Mouse (Mus musculus) neutrophil, adult 5-6 weeks (primary cell): ENCODE results near the gene Mcrs1. TPM values are rescaled to one million over a fixed set of nuclear protein-coding genes. Genes with fewer than 3 reads are reported as not detected.

Experiments used
- ATAC-seq: fragments of 151-379, 151-347 bp; 2 replicates; pipeline ENCODE4 v1.8.0; 2017; ENCODE audit warnings: mild to moderate bottlenecking, moderate TSS enrichment; ENCODE audit not compliant: insufficient number of reproducible peaks, poor library complexity, low FRiP score, severe bottlenecking; ENCODE audit errors: extremely low read depth
- total RNA-seq: library from RNA; stranded (forward); fragments of 200-1000 nt; gene quantifications from 2 replicates; pipeline ENCODE4 v1.2.3, GENCODE M21; 2017

Gene Mcrs1
- 37.9 and 43.1 TPM in 2 replicates for total RNA-seq

DNA sequence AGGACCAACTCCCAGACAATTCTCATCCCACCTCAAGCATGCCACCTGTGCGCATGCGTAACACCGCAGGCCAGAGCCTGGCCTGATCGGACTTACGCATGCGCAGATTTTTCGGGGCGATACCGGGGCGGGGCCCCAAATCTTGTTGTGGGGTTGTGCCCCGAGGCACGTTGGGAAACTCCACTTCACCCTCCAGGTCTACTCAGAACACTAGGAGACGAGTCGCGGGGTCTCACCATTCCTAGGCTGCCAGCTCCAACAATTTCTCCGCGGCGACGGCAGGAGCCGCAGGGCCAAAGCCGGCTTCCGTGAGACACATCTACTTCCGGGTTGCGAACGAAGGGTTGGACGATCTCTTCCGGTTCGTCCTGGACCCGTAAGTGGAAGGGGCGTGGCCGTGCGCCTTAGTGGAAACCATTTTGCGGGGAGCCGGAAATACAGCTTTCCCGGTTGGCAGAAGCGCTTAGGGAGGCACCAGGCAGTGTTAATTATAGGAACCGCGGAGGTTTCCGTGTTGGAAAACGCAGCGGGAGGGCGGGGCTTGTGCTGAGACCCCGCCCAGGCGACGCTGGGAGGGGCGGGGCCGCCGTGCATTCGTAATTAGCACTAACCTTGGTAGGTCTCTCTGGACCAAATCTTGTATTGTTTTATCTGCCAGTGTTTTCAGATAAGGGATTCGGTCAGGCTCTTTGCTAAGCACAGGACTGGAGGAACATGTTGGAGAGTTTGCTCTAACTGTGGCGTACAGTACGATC lies at the start of gene Mcrs1:
Gene Mcrs1 (minus strand): TSS at position 336 of the 755 bp plus-strand sequence.
- ATAC-seq: peak; percentile 89

- ATAC-seq: no peak
Measured at GRCm38 (mm10) chr15:99296213-99296612, 44.5 kb upstream of the Mcrs1 start.

DNA sequence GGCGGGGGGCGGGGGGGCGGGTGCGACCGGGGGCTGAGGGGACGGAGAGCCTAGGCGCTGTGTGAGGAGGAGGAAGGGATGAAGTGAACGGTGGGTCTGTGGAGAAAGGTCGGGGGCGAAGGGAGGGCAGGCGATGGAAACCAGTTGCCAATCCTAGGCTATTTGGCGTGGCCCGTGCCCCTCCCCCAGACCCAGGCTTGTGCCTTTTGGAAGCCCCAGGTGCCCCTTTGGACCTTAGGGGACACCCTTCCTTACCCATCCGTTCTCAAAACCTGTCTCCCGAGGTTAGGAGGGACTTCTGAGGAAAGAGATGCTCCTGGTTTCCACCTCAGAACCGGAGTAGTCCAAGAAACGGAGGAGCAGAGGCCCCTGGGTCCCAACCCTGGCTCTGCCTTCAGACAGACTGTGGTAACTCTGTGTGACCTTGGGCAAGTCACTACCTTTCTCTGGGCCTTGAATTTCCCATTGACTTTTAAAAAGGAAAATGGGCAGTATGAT lies 43.8 kb upstream of the Mcrs1 start, which contains the start of gene Fam186b:
Gene Fam186b (minus strand): TSS at position 405 of the 498 bp plus-strand sequence.
- ATAC-seq: no peak

- peak; percentile 72 for ATAC-seq
Measured at GRCm38 (mm10) chr15:99294813-99295374, 43.1 kb upstream of the Mcrs1 start, which contains the start of gene Prpf40b. Gene Prpf40b (plus strand): TSS chr15:99295087.

DNA sequence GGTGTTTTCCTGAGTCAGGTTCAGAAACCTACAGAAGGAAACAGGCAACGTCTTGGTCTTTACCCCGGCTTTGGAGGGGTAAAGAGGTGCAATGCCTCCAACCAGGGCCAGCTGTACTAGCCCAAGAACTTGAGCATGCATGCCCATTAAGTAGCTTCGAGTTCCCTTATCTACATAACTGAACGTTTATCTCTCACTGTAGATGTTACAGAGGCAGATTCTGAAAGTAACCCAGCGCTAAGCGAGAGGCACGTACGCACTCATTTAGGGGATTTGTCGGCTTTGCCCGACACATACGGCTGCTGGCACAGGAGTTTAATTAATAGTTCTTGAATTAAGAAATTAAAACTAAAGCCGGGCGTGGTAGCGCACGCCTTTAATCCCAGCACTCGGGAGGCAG lies 42.5 kb upstream of the Mcrs1 start:
- ATAC-seq: no peak

GRCm38 (mm10) chr15:99290586-99290985 lies 38.8 kb upstream of the Mcrs1 start:
- no peak for ATAC-seq

- ATAC-seq: no peak
Measured at GRCm38 (mm10) chr15:99285189-99285535, 33.4 kb upstream of the Mcrs1 start.

- no peak for ATAC-seq
Measured at GRCm38 (mm10) chr15:99284527-99285188, 32.9 kb upstream of the Mcrs1 start.

GRCm38 (mm10) chr15:99283456-99283855 lies 31.7 kb upstream of the Mcrs1 start:
- peak; percentile 25; the same call in 1 of the 2 replicates for ATAC-seq

DNA sequence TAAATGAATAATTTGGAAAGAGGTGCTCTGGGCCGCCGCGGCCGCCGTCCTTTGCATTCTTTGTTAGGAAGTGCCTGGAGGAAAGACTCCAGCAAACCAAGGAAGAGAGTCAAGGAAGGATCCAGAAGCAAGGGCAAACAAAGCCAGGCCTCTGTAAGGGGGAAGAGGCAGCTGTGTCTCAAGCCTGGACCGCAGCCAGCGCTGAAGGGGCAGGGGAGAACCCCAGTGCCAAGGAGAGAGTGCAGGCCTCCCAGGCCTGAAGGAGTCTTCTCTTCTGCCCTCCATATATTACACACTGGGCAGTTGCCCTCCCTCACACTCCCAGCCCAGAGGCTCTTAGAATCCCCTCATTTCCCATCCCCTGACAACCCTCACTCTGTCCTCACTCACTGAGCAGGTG lies 26.5 kb upstream of the Mcrs1 start:
- no peak for ATAC-seq

GRCm38 (mm10) chr15:99276095-99276494 lies 24.3 kb upstream of the Mcrs1 start:
- no peak for ATAC-seq

DNA sequence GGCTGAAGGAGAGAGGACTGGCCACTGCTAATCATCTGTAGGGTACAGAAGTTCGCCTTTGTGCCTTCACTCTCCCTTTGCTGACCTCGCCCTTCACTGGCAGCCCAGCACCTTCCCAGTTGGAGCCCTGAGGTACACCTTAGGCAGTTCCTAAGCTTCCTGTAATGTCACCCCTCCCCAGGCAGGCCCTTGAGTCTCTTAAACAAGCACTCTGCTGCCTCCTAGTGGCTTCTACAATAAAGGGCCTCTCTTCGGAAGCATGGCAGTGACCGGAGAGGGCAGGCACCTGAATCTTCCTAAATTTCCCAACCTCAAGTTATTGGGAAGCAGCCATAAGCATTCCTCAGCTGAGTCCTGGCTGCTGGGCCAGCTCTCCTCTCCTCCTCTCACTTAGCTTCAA lies 13.9 kb upstream of the Mcrs1 start:
- ATAC-seq: peak; percentile 71

DNA sequence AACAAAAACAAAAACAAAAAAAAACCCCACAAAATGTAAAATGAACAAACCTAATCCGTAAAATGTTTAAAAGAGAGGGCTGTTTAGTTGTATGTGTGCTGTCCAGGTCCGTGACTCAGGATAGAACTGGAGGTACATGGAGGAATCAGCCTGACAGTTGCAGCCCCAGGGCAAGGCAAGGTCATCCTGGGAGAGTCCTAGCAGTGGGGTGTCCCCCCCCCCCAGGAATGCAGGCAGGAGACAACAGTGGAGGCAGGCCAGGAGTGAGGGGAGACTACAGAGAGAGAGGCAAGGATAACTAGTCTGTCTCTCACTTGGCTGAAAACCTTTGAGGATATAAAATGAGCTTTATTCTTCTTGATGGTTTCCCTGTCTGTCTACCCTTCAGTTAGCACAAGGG lies 12.6 kb upstream of the Mcrs1 start:
- ATAC-seq: no peak

GRCm38 (mm10) chr15:99262702-99263101 lies 10.9 kb upstream of the Mcrs1 start:
- ATAC-seq: no peak

- peak; percentile 72 for ATAC-seq
Measured at GRCm38 (mm10) chr15:99259730-99260252, 8.0 kb upstream of the Mcrs1 start.

DNA sequence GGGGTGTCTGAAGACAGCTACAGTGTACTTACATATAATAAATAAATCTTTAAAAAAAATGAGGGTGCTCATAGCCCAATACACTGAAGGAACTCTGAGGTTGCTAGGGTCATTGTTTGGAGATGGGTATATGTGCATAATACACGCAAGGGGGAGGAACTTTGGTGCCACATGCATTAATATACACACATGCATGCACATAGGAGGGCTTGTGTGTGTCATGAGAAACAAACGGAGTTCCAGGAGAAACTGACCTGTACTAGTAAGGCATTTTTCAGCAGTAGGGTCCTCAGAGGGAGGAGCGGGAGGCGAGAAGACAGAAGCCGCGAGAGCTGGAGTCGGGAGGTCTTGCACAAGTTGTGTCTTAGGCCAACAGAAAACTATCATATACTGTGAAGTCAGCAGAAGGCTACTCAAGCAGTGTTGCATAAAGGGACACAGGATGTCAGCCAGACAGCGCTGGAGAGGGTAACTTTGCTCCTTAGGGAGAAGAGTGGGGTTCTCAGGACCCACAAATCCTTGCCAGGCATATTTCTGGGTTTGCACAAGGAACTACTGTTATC lies 7.5 kb upstream of the Mcrs1 start:
- no peak for ATAC-seq

DNA sequence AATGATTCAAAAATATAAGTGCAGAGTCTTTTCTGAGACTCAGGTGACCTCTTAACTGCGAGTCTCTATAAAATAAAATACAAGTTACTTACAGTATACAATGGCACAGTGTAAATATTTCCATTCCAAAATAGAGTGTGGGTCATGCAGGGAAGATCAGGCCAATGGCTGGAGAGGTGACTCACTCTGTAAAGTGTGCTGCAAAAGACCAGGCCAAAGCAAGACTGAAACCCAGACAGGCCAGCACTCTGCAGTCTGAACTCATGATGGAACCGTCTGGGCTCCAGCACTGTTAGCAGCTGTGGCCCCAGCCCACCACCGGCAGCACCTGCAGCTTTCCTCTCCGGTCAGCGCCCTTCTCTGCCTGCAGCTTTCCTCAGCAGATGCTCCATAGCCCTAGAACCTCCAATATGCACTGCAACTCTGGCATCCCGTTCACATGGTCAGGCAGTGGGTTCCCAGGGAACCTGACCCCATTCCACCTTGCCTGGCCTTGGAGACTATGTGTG lies 3.5 kb upstream of the Mcrs1 start:
- no peak for ATAC-seq

- ATAC-seq: no peak
Measured at GRCm38 (mm10) chr15:99254477-99255005, 2.8 kb upstream of the Mcrs1 start.

DNA sequence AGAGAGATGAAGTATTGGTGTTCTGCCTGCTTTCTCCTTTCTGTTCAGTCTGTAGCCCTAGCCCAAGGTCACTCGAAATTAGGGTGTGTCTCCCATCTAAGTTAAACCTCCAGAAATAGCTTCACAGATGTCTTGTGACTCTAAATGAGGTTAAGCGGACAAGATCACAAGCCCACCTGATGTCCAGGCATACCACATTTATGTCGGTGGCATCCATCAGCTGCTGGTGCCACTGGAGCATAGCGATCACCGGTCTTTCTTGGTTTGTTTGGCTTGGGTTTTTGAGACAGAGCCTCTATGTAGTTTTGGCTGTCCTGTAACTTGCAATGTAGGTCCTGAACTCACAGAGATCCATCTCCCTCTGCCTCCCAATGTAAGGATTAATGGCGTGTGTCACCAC lies 2.0 kb upstream of the Mcrs1 start:
- no peak for ATAC-seq
